Mouse (Mus musculus) ES-Bruce4 (cell line): ENCODE data around the gene Gm42669.

Experiments used
- EP300 ChIP-seq: IDR thresholded peaks from 2 replicates; pipeline ENCODE4 v1.6.1; 2011; ENCODE audit warnings: low read depth, low read length; ENCODE audit not compliant: insufficient read depth
- POLR2A ChIP-seq: IDR thresholded peaks from one replicate; pipeline ENCODE4 v1.8.1; 2011; ENCODE audit warnings: low read length; ENCODE audit not compliant: insufficient read depth

DNA sequence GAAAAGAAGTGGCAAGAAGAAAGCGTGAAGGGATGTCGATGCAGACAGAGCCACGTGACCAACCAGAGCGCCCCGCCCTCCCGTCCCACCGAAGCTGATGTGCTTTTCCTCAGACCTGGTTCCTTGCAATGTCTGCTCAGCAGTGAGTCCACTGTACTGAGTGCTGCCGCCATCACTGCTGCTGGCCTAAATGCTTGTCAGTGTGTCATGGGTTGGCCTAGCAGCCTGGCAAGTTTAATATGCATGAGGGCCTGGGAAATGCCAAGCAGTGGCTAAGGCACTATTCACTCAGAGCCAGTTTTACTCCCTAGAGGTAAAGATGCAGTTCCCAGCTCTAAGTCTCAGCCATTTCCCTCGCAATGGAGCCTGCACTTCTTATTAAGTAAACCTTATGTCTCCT, 61.7 kb downstream of the Gm42669 start:
- TF ChIP-seq EP300: no peak
- no peak for TF ChIP-seq POLR2A
